Mouse (Mus musculus): ENCODE results near the gene Il1rapl2. TPM values are rescaled to one million over a fixed set of nuclear protein-coding genes. Genes with fewer than 3 reads are reported as not detected.

Il1rapl2 gene
- total and polyA plus RNA-seq, 2 experiments = not detected

DNA sequence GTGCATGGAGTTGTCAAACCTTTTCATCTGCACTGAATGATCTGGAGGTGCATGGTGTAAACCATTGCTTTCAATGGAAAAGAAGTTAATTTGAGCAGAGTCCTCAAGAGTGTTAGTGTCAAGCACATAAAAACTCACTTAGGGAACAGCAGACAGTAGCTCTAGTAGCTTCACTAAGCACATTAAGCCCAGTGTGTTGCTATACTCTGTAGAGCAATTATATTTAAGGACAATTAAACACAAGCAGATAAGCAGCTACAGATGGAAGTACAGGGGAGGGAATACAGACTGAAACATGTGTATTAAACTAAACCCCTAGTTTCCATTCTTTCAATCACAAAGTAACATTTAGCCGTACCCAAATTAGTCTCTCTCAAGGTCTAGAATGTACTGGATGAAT is 930.1 kb downstream of the Il1rapl2 start:
- no peak overlapping the region for H3K27ac ChIP-seq (replicated peaks; ENCODE audit: insufficient read depth, low read depth, low read length)
- H3K79me2 ChIP-seq (ENCODE audit: control insufficient read depth, insufficient read depth, low read length) = no peaks in the 10 kb centered on the region
- 81% methylated on average over 1 of the region's 1 CpGs for WGBS
- no peak overlapping the region for H3K9ac ChIP-seq (ENCODE audit: low read depth, low read length)
- no peaks in the 10 kb centered on the region for H3K27me3 ChIP-seq (ENCODE audit: control insufficient read depth, insufficient read depth, low read length)
- no peaks in the 10 kb centered on the region for H3K4me1 ChIP-seq (ENCODE audit: control insufficient read depth, insufficient read depth, low read length)
- TF ChIP-seq CTCF (IDR thresholded peaks at IDR 0.05; ENCODE audit: low read depth, low read length) (no peak), POLR2A (IDR thresholded peaks at IDR 0.05; ENCODE audit: extremely low read depth, insufficient read depth, low read length) (no peak)
- H3K4me3 ChIP-seq (ENCODE audit: insufficient read depth, low read depth, low read length) = no peak overlapping the region
- DNase-seq (ENCODE audit: extremely low read depth, low read depth, low spot score) = no peak
- no peaks in the 10 kb centered on the region for H3K36me3 ChIP-seq (ENCODE audit: control insufficient read depth, insufficient read depth, low read length)

GRCm38 (mm10) chrX:138505049-138505448 is 934.6 kb downstream of the Il1rapl2 start:
- no peak overlapping the region for H3K27ac ChIP-seq (replicated peaks; ENCODE audit: insufficient read depth, low read depth, low read length)
- WGBS = 70% methylated on average over 3 of the region's 3 CpGs
- H3K36me3 ChIP-seq (ENCODE audit: control insufficient read depth, insufficient read depth, low read length) = no peaks in the 10 kb centered on the region
- TF ChIP-seq POLR2A (IDR thresholded peaks at IDR 0.05; ENCODE audit: extremely low read depth, insufficient read depth, low read length) (no peak), CTCF (IDR thresholded peaks at IDR 0.05; ENCODE audit: low read depth, low read length) (no peak)
- no peak overlapping the region for H3K9ac ChIP-seq (ENCODE audit: low read depth, low read length)
- no peak for DNase-seq (ENCODE audit: extremely low read depth, low read depth, low spot score)
- H3K4me3 ChIP-seq (ENCODE audit: insufficient read depth, low read depth, low read length) = no peak overlapping the region
- H3K27me3 ChIP-seq (ENCODE audit: control insufficient read depth, insufficient read depth, low read length) = no peaks in the 10 kb centered on the region
- no peaks in the 10 kb centered on the region for H3K79me2 ChIP-seq (ENCODE audit: control insufficient read depth, insufficient read depth, low read length)
- H3K4me1 ChIP-seq (ENCODE audit: control insufficient read depth, insufficient read depth, low read length) = no peaks in the 10 kb centered on the region

DNA sequence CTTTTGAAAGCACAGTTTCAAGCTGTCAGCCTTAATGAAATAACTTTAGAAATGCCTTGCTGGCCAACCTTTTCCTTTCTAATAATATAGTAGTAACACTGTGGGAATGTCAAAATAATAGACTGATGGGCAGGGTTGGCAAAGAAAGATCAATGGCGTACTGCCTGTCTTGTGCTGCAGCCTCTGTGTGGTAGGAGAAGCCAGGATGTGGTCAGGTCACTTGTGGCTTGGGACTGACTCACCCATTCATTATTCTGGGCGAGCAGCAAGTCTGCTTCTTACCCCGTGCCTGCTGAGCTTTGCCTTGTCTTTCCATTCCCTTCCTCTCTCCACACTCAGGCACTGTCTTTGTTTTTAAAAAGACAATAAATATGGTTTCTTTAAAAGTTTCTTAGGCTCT is 1049.7 kb downstream of the Il1rapl2 start:
- DNase-seq (ENCODE audit: extremely low read depth, low read depth, low spot score) = no peak
- 57% methylated on average over 3 of the region's 3 CpGs for WGBS

GRCm38 (mm10) chrX:138625311-138625710 is 1054.9 kb downstream of the Il1rapl2 start:
- Histone ChIP-seq H3K4me1 (ENCODE audit: control insufficient read depth, insufficient read depth, low read length) (no peaks in the 10 kb centered on the region), H3K36me3 (ENCODE audit: control insufficient read depth, insufficient read depth, low read length) (no peaks in the 10 kb centered on the region), H3K27me3 (ENCODE audit: control insufficient read depth, insufficient read depth, low read length) (no peaks in the 10 kb centered on the region), H3K9ac (ENCODE audit: low read depth, low read length) (no peak overlapping the region), H3K4me3 (ENCODE audit: insufficient read depth, low read depth, low read length) (no peak overlapping the region), H3K27ac (replicated peaks; ENCODE audit: insufficient read depth, low read depth, low read length) (no peak overlapping the region), H3K79me2 (ENCODE audit: control insufficient read depth, insufficient read depth, low read length) (no peaks in the 10 kb centered on the region)
- TF ChIP-seq CTCF (IDR thresholded peaks at IDR 0.05; ENCODE audit: low read depth, low read length) (no peak), POLR2A (IDR thresholded peaks at IDR 0.05; ENCODE audit: extremely low read depth, insufficient read depth, low read length) (no peak)
- no peak for DNase-seq (ENCODE audit: extremely low read depth, low read depth, low spot score)

More for the DNA sequence above, 1049.7 kb downstream of the Il1rapl2 start:
- Histone ChIP-seq H3K4me3 (ENCODE audit: insufficient read depth, low read depth, low read length) (no peak overlapping the region), H3K36me3 (ENCODE audit: control insufficient read depth, insufficient read depth, low read length) (no peaks in the 10 kb centered on the region), H3K27me3 (ENCODE audit: control insufficient read depth, insufficient read depth, low read length) (no peaks in the 10 kb centered on the region), H3K4me1 (ENCODE audit: control insufficient read depth, insufficient read depth, low read length) (no peaks in the 10 kb centered on the region), H3K27ac (replicated peaks; ENCODE audit: insufficient read depth, low read depth, low read length) (no peak overlapping the region), H3K9ac (ENCODE audit: low read depth, low read length) (no peak overlapping the region), H3K79me2 (ENCODE audit: control insufficient read depth, insufficient read depth, low read length) (no peaks in the 10 kb centered on the region)
- no peak for TF ChIP-seq CTCF (IDR thresholded peaks at IDR 0.05; ENCODE audit: low read depth, low read length)
- no peak for TF ChIP-seq POLR2A (IDR thresholded peaks at IDR 0.05; ENCODE audit: extremely low read depth, insufficient read depth, low read length)

DNA sequence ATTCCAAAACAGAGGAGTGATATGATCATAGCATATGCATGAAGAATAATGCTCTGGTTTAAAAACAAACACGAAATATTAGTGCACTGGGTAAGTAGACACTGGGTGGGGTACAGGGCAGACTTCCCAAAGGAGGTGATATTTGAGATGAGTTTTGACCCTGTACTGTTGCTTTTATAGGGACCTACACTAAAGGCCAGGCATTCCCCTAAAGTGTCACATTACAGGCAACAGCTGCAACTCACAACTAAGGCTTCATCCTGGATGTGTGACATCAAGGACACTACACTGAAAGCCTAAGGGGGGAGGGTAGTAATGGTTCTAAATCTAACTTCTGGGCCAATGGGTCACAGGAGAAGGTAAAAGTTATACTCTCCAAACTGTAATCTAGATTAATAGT is 1152.0 kb downstream of the Il1rapl2 start:
- Histone ChIP-seq H3K27me3 (ENCODE audit: control insufficient read depth, insufficient read depth, low read length) (no peaks in the 10 kb centered on the region), H3K4me1 (ENCODE audit: control insufficient read depth, insufficient read depth, low read length) (no peaks in the 10 kb centered on the region), H3K4me3 (ENCODE audit: insufficient read depth, low read depth, low read length) (no peak overlapping the region), H3K79me2 (ENCODE audit: control insufficient read depth, insufficient read depth, low read length) (no peaks in the 10 kb centered on the region), H3K36me3 (ENCODE audit: control insufficient read depth, insufficient read depth, low read length) (no peaks in the 10 kb centered on the region), H3K27ac (replicated peaks; ENCODE audit: insufficient read depth, low read depth, low read length) (no peak overlapping the region), H3K9ac (ENCODE audit: low read depth, low read length) (no peak overlapping the region)
- no peak for DNase-seq (ENCODE audit: extremely low read depth, low read depth, low spot score)
- WGBS = 33% methylated on average over 1 of the region's 1 CpGs
- TF ChIP-seq POLR2A (IDR thresholded peaks at IDR 0.05; ENCODE audit: extremely low read depth, insufficient read depth, low read length) (no peak), CTCF (IDR thresholded peaks at IDR 0.05; ENCODE audit: low read depth, low read length) (no peak)

DNA sequence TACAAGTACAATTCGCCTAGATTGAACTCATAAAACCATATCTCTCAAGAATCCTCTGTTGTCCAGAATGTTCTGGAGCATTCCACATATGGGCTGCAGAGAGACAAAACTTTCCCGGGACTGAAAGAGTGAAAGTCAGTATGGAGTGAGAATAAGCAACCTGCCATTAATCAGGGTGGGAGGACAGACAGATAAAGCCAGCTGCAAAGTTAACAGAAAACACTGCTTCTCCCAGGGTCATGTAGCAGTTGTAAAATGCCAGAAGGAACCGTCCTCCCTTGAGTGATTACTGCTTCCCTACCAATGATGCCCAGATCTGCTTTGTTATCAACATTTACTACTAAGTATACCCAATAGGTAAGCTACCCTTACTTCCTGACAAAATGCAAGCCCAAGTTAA is 1230.5 kb downstream of the Il1rapl2 start:
- Histone ChIP-seq H3K9ac (ENCODE audit: low read depth, low read length) (no peak overlapping the region), H3K4me3 (ENCODE audit: insufficient read depth, low read depth, low read length) (no peak overlapping the region), H3K4me1 (ENCODE audit: control insufficient read depth, insufficient read depth, low read length) (no peaks in the 10 kb centered on the region), H3K79me2 (ENCODE audit: control insufficient read depth, insufficient read depth, low read length) (no peaks in the 10 kb centered on the region), H3K36me3 (ENCODE audit: control insufficient read depth, insufficient read depth, low read length) (no peaks in the 10 kb centered on the region), H3K27me3 (ENCODE audit: control insufficient read depth, insufficient read depth, low read length) (no peaks in the 10 kb centered on the region), H3K27ac (replicated peaks; ENCODE audit: insufficient read depth, low read depth, low read length) (no peak overlapping the region)
- no peak for DNase-seq (ENCODE audit: extremely low read depth, low read depth, low spot score)
- no peak for TF ChIP-seq POLR2A (IDR thresholded peaks at IDR 0.05; ENCODE audit: extremely low read depth, insufficient read depth, low read length)
- no peak for TF ChIP-seq CTCF (IDR thresholded peaks at IDR 0.05; ENCODE audit: low read depth, low read length)
- WGBS = 49% methylated on average over 3 of the region's 3 CpGs

All from liver, adult 2 months (tissue).